Mouse (Mus musculus): ENCODE data around the gene Lyrm4. TPM values are rescaled to one million over a fixed set of nuclear protein-coding genes. Genes with fewer than 3 reads are reported as not detected.

Gene Lyrm4
- total and polyA plus RNA-seq, 3 experiments, result 22.6 to 25.4 TPM; not detected in 1

Other genes with a start within 250 kb of the Lyrm4 start
- gene Rpp40, start 211.2 kb downstream of the Lyrm4 start, total RNA-seq (2012; rRNA removed), result 28.3 and 31.6 TPM in 2 replicates
- gene Rpp40, start 211.2 kb downstream of the Lyrm4 start, polyA plus RNA-seq (2012; ENCODE audit: insufficient read depth in 1 of 2, insufficient read length in 2 of 2, low read depth in 1 of 2, low replicate concordance in 2 of 2, missing spikeins in 1 of 2), result 10 to 100 TPM in 1 of 2 experiments, not detected in 1; 22.8 TPM
- not detected in 2 replicates for gene Ppp1r3g, start 158.7 kb downstream of the Lyrm4 start, total RNA-seq (2012; rRNA removed)
- not detected for gene Ppp1r3g, start 158.7 kb downstream of the Lyrm4 start, polyA plus RNA-seq (2012; ENCODE audit: insufficient read depth in 1 of 2, insufficient read length in 2 of 2, low read depth in 1 of 2, low replicate concordance in 2 of 2, missing spikeins in 1 of 2)
- gene Fars2, start 114 bp downstream of the Lyrm4 start, total RNA-seq (2012; rRNA removed), result 29.4 and 32.6 TPM in 2 replicates
- 10 to 100 TPM in 1 of 2 experiments, not detected in 1; 39.2 TPM for gene Fars2, start 114 bp downstream of the Lyrm4 start, polyA plus RNA-seq (2012; ENCODE audit: insufficient read depth in 1 of 2, insufficient read length in 2 of 2, low read depth in 1 of 2, low replicate concordance in 2 of 2, missing spikeins in 1 of 2)